Mouse (Mus musculus): ENCODE data around the gene Gm9112. TPM values are rescaled to one million over a fixed set of nuclear protein-coding genes. Genes with fewer than 3 reads are reported as not detected.

Gm9112 gene
- polyA plus RNA-seq (2015; fragmentation: Nextera tagmentation; extraction: Ambion mirVana) = not detected in 2 replicates

GRCm38 (mm10) chrX:102707535-102707934 is at the start of gene Gm9112, which contains the start of gene Dmrtc1b:
Gm9112 (minus strand) TSS chrX:102707635.
Dmrtc1b (plus strand) TSS chrX:102707865.

GRCm38 (mm10) chrX:102686872-102687271 is 20.6 kb downstream of the Gm9112 start, which contains the start of gene Gm3880:
Gm3880 (minus strand) TSS chrX:102686972.

Other genes with a start within 250 kb of the Gm9112 start
- gene Hdac8, start 202.3 kb downstream of the Gm9112 start, polyA plus RNA-seq (2015; fragmentation: Nextera tagmentation; extraction: Ambion mirVana) = 6.5 and 8.5 TPM in 2 replicates
- 2.8 and 4.2 TPM in 2 replicates for gene Phka1, start 63.4 kb downstream of the Gm9112 start, polyA plus RNA-seq (2015; fragmentation: Nextera tagmentation; extraction: Ambion mirVana)
- gene Gm3880, start 20.7 kb downstream of the Gm9112 start, polyA plus RNA-seq (2015; fragmentation: Nextera tagmentation; extraction: Ambion mirVana) = not detected in 2 replicates
- not detected in 2 replicates for gene Dmrtc1b, start 230 bp upstream of the Gm9112 start, polyA plus RNA-seq (2015; fragmentation: Nextera tagmentation; extraction: Ambion mirVana)
- not detected in 2 replicates for gene Dmrtc1c1, start 95.3 kb upstream of the Gm9112 start, polyA plus RNA-seq (2015; fragmentation: Nextera tagmentation; extraction: Ambion mirVana)
- not detected in 2 replicates for gene Dmrtc1c2, start 147.0 kb upstream of the Gm9112 start, polyA plus RNA-seq (2015; fragmentation: Nextera tagmentation; extraction: Ambion mirVana)
- not detected in 2 replicates for gene 1700031F05Rik, start 160.3 kb upstream of the Gm9112 start, polyA plus RNA-seq (2015; fragmentation: Nextera tagmentation; extraction: Ambion mirVana)
- 0.88 and 0.95 TPM in 2 replicates for gene Dmrtc1a, start 201.1 kb upstream of the Gm9112 start, polyA plus RNA-seq (2015; fragmentation: Nextera tagmentation; extraction: Ambion mirVana)
- not detected in 2 replicates for gene 1700011M02Rik, start 201.3 kb upstream of the Gm9112 start, polyA plus RNA-seq (2015; fragmentation: Nextera tagmentation; extraction: Ambion mirVana)
- 0.52 TPM in 1 of 2 replicates, not detected in the other for gene 1700018G05Rik, start 220.7 kb upstream of the Gm9112 start, polyA plus RNA-seq (2015; fragmentation: Nextera tagmentation; extraction: Ambion mirVana)

All from adrenal gland, postnatal 0 days (tissue).